Mouse (Mus musculus) heart, embryonic 13.5 days (tissue): ENCODE results near the gene Pik3c2b. TPM values are rescaled to one million over a fixed set of nuclear protein-coding genes. Genes with fewer than 3 reads are reported as not detected.

ENCODE experiments used
- ATAC-seq: fragments of 200-750 bp; cut with Nextera tagmentation; 2 replicates; pipeline ENCODE4 v1.8.0; 2017; ENCODE audit warnings: moderate TSS enrichment; ENCODE audit not compliant: insufficient number of reproducible peaks, low FRiP score, low TSS enrichment; ENCODE audit errors: extremely low read depth
- H3K27ac ChIP-seq: fragments of 300-500 bp; sonication (generic); replicated peaks from 2 replicates; pipeline ENCODE4 v1.5.1; 2015; ENCODE audit warnings: moderate library complexity, mild to moderate bottlenecking, inconsistent platforms
- H3K27me3 ChIP-seq: fragments of 300-500 bp; sonication (generic); replicated peaks from 2 replicates; pipeline ENCODE4 v1.6.1; 2015; ENCODE audit warnings: mild to moderate bottlenecking, inconsistent platforms
- H3K36me3 ChIP-seq: fragments of 300-500 bp; sonication (generic); 2 replicates; pipeline ENCODE4 v1.6.1; 2015; ENCODE audit warnings: mild to moderate bottlenecking, inconsistent platforms
- H3K4me1 ChIP-seq: fragments of 300-500 bp; sonication (generic); 2 replicates; pipeline ENCODE4 v1.6.1; 2015; ENCODE audit warnings: inconsistent platforms
- H3K4me2 ChIP-seq: fragments of 300-500 bp; sonication (generic); 2 replicates; pipeline ENCODE4 v1.6.1; 2015; ENCODE audit warnings: inconsistent platforms, mild to moderate bottlenecking, moderate library complexity
- H3K4me3 ChIP-seq: fragments of 300-500 bp; sonication (generic); 2 replicates; pipeline ENCODE4 v1.5.1; 2015; ENCODE audit warnings: moderate library complexity, mild to moderate bottlenecking, inconsistent platforms
- H3K9ac ChIP-seq: fragments of 300-500 bp; sonication (generic); 2 replicates; pipeline ENCODE4 v1.6.1; 2015; ENCODE audit warnings: inconsistent platforms, mild to moderate bottlenecking, moderate library complexity
- H3K9me3 ChIP-seq: fragments of 300-500 bp; sonication (generic); 2 replicates; pipeline ENCODE4 v1.6.1; 2016; ENCODE audit warnings: inconsistent platforms
- WGBS: fragments of 180-500 bp; shearing (Covaris S2); methylation state at CpG from one replicate; pipeline ENCODE4 v1.1.7; 2015; ENCODE audit warnings: mixed read lengths; 5-methylcytosine and 5-hydroxymethylcytosine counted together
- polyA plus RNA-seq: library from polyadenylated mRNA; unstranded; fragments of >200 nt; fragmentation: Nextera tagmentation; extraction: Ambion mirVana; gene quantifications from 2 replicates; pipeline ENCODE4 v1.2.1, GENCODE M21; 2015

Gene Pik3c2b
- polyA plus RNA-seq, 1 experiment from 2014 or later: 9.5 TPM

GRCm38 (mm10) chr1:133129471-133130221 lies 84.2 kb downstream of the Pik3c2b start:
- ATAC-seq: no peak
- 35% methylated on average over 16 of the region's 16 CpGs for WGBS
- Histone ChIP-seq H3K9me3 (no peaks in the 10 kb centered on the region), H3K27ac (peak overlapping the region; percentile 97), H3K4me1 (peaks cover 31% of the 10 kb centered on the region), H3K4me3 (peak overlapping the region; percentile 31), H3K9ac (peak overlapping the region; percentile 77), H3K27me3 (no peaks in the 10 kb centered on the region), H3K4me2 (peak overlapping the region; percentile 95), H3K36me3 (peaks cover 15% of the 10 kb centered on the region)

- ATAC-seq: peak; percentile 99
- peaks cover 44% of the 10 kb centered on the region for H3K4me1 ChIP-seq
- H3K36me3 ChIP-seq: peaks cover 19% of the 10 kb centered on the region
- peak within 1 kb of the TSS; percentile 97 for H3K9ac ChIP-seq
- no peaks in the 10 kb centered on the region for H3K9me3 ChIP-seq
- H3K27me3 ChIP-seq: no peaks in the 10 kb centered on the region
- peak within 1 kb of the TSS; percentile 97 for H3K27ac ChIP-seq
- WGBS: under 1% methylated on average over 72 of the region's 72 CpGs
- peak within 1 kb of the TSS; percentile 95 for H3K4me2 ChIP-seq
- peak within 1 kb of the TSS; percentile 96 for H3K4me3 ChIP-seq
Observed at GRCm38 (mm10) chr1:133130638-133131560, 85.4 kb downstream of the Pik3c2b start, which contains the start of gene Ppp1r15b. Ppp1r15b (plus strand) TSS chr1:133131143.

GRCm38 (mm10) chr1:133131561-133131905 lies 86.1 kb downstream of the Pik3c2b start:
- H3K4me3 ChIP-seq: peak overlapping the region; percentile 96
- peaks cover 24% of the 10 kb centered on the region for H3K36me3 ChIP-seq
- H3K27ac ChIP-seq: peak overlapping the region; percentile 97
- H3K27me3 ChIP-seq: no peaks in the 10 kb centered on the region
- H3K4me1 ChIP-seq: peaks cover 47% of the 10 kb centered on the region
- WGBS: under 1% methylated on average over 35 of the region's 35 CpGs
- ATAC-seq: no peak; the same call in 1 of the 2 replicates
- H3K9me3 ChIP-seq: no peaks in the 10 kb centered on the region
- H3K9ac ChIP-seq: peak overlapping the region; percentile 97
- H3K4me2 ChIP-seq: peak overlapping the region; percentile 95

GRCm38 (mm10) chr1:133131936-133132335 lies 86.5 kb downstream of the Pik3c2b start:
- H3K4me1 ChIP-seq: peaks cover 47% of the 10 kb centered on the region
- no peak for ATAC-seq
- H3K9me3 ChIP-seq: no peaks in the 10 kb centered on the region
- under 1% methylated on average over 11 of the region's 11 CpGs for WGBS
- peak overlapping the region; percentile 96 for H3K4me3 ChIP-seq
- peaks cover 29% of the 10 kb centered on the region for H3K36me3 ChIP-seq
- peak overlapping the region; percentile 97 for H3K27ac ChIP-seq
- no peaks in the 10 kb centered on the region for H3K27me3 ChIP-seq
- H3K4me2 ChIP-seq: peak overlapping the region; percentile 95
- H3K9ac ChIP-seq: peak overlapping the region; percentile 97

GRCm38 (mm10) chr1:133132388-133133326 lies 87.2 kb downstream of the Pik3c2b start:
- ATAC-seq: no peak
- Histone ChIP-seq H3K27ac (peak overlapping the region; percentile 97), H3K4me1 (peaks cover 47% of the 10 kb centered on the region), H3K9me3 (no peaks in the 10 kb centered on the region), H3K36me3 (peaks cover 36% of the 10 kb centered on the region), H3K27me3 (no peaks in the 10 kb centered on the region), H3K4me2 (peak overlapping the region; percentile 95), H3K4me3 (peak overlapping the region; percentile 96), H3K9ac (peak overlapping the region; percentile 97)
- 4% methylated on average over 26 of the region's 26 CpGs for WGBS

- peak overlapping the region; percentile 97; the same call in 1 of the 2 replicates for H3K27ac ChIP-seq
- ATAC-seq: no peak
- H3K9me3 ChIP-seq: no peaks in the 10 kb centered on the region
- H3K27me3 ChIP-seq: no peaks in the 10 kb centered on the region
- peak overlapping the region; percentile 96 for H3K4me3 ChIP-seq
- H3K4me1 ChIP-seq: peaks cover 47% of the 10 kb centered on the region
- 8% methylated on average over 2 of the region's 2 CpGs for WGBS
- H3K4me2 ChIP-seq: peak overlapping the region; percentile 95
- peaks cover 43% of the 10 kb centered on the region for H3K36me3 ChIP-seq
- peak overlapping the region; percentile 97 for H3K9ac ChIP-seq
Observed at GRCm38 (mm10) chr1:133133425-133133824, 88.0 kb downstream of the Pik3c2b start.

- peaks cover 50% of the 10 kb centered on the region for H3K36me3 ChIP-seq
- H3K9me3 ChIP-seq: no peaks in the 10 kb centered on the region
- no peak for ATAC-seq
- H3K4me2 ChIP-seq: peak overlapping the region; percentile 95
- H3K27me3 ChIP-seq: no peaks in the 10 kb centered on the region
- peak overlapping the region; percentile 63 for H3K27ac ChIP-seq
- peak overlapping the region; percentile 96 for H3K4me3 ChIP-seq
- 13% methylated on average over 4 of the region's 4 CpGs for WGBS
- H3K9ac ChIP-seq: peak overlapping the region; percentile 97
- peaks cover 47% of the 10 kb centered on the region for H3K4me1 ChIP-seq
Observed at GRCm38 (mm10) chr1:133134071-133134470, 88.6 kb downstream of the Pik3c2b start.

- 12% methylated on average over 4 of the region's 4 CpGs for WGBS
- Histone ChIP-seq H3K36me3 (peaks cover 57% of the 10 kb centered on the region), H3K4me3 (peak overlapping the region; percentile 96), H3K9ac (peak overlapping the region; percentile 97), H3K4me1 (peaks cover 42% of the 10 kb centered on the region), H3K27ac (no peak overlapping the region), H3K27me3 (no peaks in the 10 kb centered on the region), H3K4me2 (peak overlapping the region; percentile 95), H3K9me3 (no peaks in the 10 kb centered on the region)
- ATAC-seq: no peak
Observed at GRCm38 (mm10) chr1:133134881-133135280, 89.4 kb downstream of the Pik3c2b start.

- Histone ChIP-seq H3K4me1 (peaks cover 35% of the 10 kb centered on the region), H3K4me2 (peak overlapping the region; percentile 95), H3K4me3 (peak overlapping the region; percentile 96), H3K9me3 (no peaks in the 10 kb centered on the region), H3K27me3 (no peaks in the 10 kb centered on the region), H3K9ac (peak overlapping the region; percentile 45; the same call in 1 of the 2 replicates), H3K27ac (no peak overlapping the region), H3K36me3 (peaks cover 67% of the 10 kb centered on the region)
- 60% methylated on average over 5 of the region's 5 CpGs for WGBS
- no peak for ATAC-seq
Observed at GRCm38 (mm10) chr1:133135808-133136207, 90.3 kb downstream of the Pik3c2b start.

GRCm38 (mm10) chr1:133138401-133138800 lies 92.9 kb downstream of the Pik3c2b start:
- Histone ChIP-seq H3K4me1 (peaks cover 28% of the 10 kb centered on the region), H3K4me2 (no peak overlapping the region), H3K9me3 (no peaks in the 10 kb centered on the region), H3K9ac (no peak overlapping the region), H3K4me3 (no peak overlapping the region), H3K27me3 (no peaks in the 10 kb centered on the region), H3K27ac (no peak overlapping the region), H3K36me3 (peaks cover 81% of the 10 kb centered on the region)
- no peak for ATAC-seq
- 92% methylated on average over 1 of the region's 1 CpGs for WGBS
